Mouse (Mus musculus): ENCODE measurements around the gene Trafd1. TPM values are rescaled to one million over a fixed set of nuclear protein-coding genes. Genes with fewer than 3 reads are reported as not detected.

Trafd1 gene
- total RNA-seq (2021): 10 to 100 TPM; 44.1 to 49.7 TPM
- long read RNA-seq, experiment 1, transcript Trafd1-201 (12 exons, 2,503 nt): major isoform, 7 of 44 reads
- long read RNA-seq, experiment 1, partial matches to known transcripts: 7 of 44 reads
- long read RNA-seq, experiment 1, other reads (novel, unspliced or antisense): 28 of 44 reads
- long read RNA-seq, experiment 2, partial matches to known transcripts: 2 of 14 reads
- long read RNA-seq, experiment 2, other reads (novel, unspliced or antisense): 7 of 14 reads

- peak; percentile 98 for DNase-seq
These were observed at the start of gene Trafd1 for GRCm38 (mm10) chr5:121385461-121386119. Gene Trafd1, minus strand, starts transcription at chr5:121385632.

GRCm38 (mm10) chr5:121428954-121429353, 43.5 kb upstream of the Trafd1 start:
- DNase-seq: no peak

GRCm38 (mm10) chr5:121423297-121423696, 37.9 kb upstream of the Trafd1 start:
- no peak for DNase-seq

- no peak for DNase-seq
These were observed 37.4 kb upstream of the Trafd1 start for GRCm38 (mm10) chr5:121422787-121423186.

GRCm38 (mm10) chr5:121420721-121421120, 35.3 kb upstream of the Trafd1 start:
- DNase-seq: no peak

GRCm38 (mm10) chr5:121410975-121411374, 25.5 kb upstream of the Trafd1 start:
- no peak for DNase-seq

- DNase-seq: peak in 1 of 2 experiments; percentile 39
These were observed 22.4 kb upstream of the Trafd1 start for GRCm38 (mm10) chr5:121407856-121408255.

- DNase-seq: no peak
These were observed 15.4 kb upstream of the Trafd1 start for GRCm38 (mm10) chr5:121400849-121401248.

GRCm38 (mm10) chr5:121400064-121400463, 14.6 kb upstream of the Trafd1 start:
- no peak for DNase-seq

GRCm38 (mm10) chr5:121399540-121399939, 14.1 kb upstream of the Trafd1 start:
- DNase-seq: no peak

GRCm38 (mm10) chr5:121398965-121399462, 13.6 kb upstream of the Trafd1 start:
- DNase-seq: no peak

GRCm38 (mm10) chr5:121398146-121398964, 12.9 kb upstream of the Trafd1 start:
- no peak for DNase-seq

- peak; percentile 97 for DNase-seq
These were observed 12.0 kb upstream of the Trafd1 start, which contains the start of gene Naa25 for GRCm38 (mm10) chr5:121397187-121398145. Gene Naa25, plus strand, starts transcription at chr5:121397936.

GRCm38 (mm10) chr5:121395621-121396020, 10.2 kb upstream of the Trafd1 start:
- DNase-seq: no peak

- no peak for DNase-seq
These were observed 8.0 kb upstream of the Trafd1 start for GRCm38 (mm10) chr5:121393402-121393801.

- DNase-seq: peak; percentile 43 to 54
These were observed 7.4 kb upstream of the Trafd1 start for GRCm38 (mm10) chr5:121392667-121393380.

- no peak for DNase-seq
These were observed 4.3 kb upstream of the Trafd1 start for GRCm38 (mm10) chr5:121389691-121390090.

GRCm38 (mm10) chr5:121389106-121389505, 3.7 kb upstream of the Trafd1 start:
- peak in 1 of 2 experiments; percentile 39 for DNase-seq

GRCm38 (mm10) chr5:121387126-121387525, 1.7 kb upstream of the Trafd1 start:
- peak in 1 of 2 experiments; percentile 48 for DNase-seq

- DNase-seq: no peak
These were observed 883 bp upstream of the Trafd1 start for GRCm38 (mm10) chr5:121386120-121386909.
